Mouse (Mus musculus) layer of hippocampus, adult 9-11 months (tissue): ENCODE measurements around the gene Thoc5.

Source experiments
- DNase-seq: peaks from one replicate; pipeline ENCODE4 v3.0.0; 2022

Gene Thoc5

DNA sequence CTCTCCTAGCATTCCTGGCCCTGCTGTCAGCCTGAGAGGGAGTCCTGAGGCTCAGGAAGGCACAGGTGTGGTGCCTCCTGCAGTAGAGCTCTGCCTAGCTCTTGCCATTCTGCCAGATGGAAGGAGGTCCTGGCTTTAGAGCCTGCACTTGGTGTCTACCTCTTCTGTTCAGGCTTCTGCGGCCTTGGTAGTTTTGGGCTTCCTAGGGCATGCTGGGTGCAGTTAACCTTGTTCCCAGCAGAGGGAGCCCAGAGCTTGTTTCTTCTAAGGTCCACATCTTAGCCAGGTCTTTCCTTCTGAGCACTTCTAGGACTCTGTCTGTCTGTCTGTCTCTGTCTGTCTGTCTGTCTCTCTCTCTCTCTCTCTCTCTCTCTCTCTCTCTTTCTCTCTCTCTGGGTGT is 20.9 kb downstream of the Thoc5 start:
- peak; percentile 23 for DNase-seq

DNA sequence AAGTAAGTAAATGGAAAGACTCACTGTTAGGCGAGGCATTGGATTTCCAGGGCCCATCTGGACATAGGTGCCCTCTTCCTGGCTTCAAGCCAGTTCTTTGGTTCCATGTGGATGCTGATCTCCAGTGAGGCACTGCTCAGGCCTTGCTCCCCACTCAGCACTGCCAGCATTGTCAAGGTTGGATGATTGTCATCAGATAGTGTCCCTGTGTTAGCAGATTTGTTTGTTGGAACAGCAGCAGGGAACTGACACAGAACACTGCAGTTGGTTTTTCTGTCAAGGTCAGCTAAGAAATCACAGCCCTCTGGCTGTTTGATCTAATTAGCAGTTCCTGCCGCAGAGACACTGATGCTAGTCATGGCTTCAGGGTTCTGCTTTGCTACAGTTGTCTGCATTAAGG is 26.2 kb downstream of the Thoc5 start:
- no peak for DNase-seq

DNA sequence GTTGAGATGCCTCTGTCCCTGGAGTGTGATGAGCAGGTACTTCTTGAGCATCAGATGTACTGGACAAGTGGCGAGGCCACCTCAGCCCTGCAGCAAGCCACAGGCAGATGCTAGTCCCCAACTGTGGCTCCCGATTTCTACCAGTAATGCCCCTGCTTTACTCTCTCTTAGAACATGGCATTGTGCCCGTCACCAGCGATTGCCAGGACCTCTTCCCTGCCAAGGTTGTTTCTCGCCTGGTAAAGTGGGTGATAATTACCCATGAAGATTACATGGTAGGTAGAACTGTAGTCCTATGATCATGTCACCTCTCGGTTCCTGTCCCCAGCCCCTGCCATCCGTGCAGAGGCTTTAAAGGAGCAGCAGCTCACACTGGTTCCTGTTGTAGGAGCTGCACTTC is 26.6 kb downstream of the Thoc5 start:
- no peak for DNase-seq

DNA sequence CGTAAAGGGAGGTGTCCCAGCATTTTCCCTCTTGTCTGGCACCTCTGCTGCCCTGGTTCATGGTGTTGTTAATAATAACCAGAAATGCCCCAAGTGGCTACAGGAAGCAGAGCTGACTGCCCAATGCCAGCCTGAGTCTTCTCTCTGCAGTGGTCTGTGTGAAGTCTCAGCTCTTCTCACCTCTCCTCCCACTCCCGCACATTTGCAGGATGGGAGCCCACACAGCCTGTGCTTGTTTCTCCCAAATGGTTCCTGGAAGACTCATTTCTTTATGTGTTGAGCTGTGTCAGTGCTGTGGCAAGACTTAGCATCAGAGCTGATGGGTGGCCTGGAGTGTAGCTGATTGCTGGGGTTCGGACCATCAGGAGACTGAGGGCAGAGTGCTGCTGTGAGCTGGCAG is 32.1 kb downstream of the Thoc5 start:
- DNase-seq = no peak

DNA sequence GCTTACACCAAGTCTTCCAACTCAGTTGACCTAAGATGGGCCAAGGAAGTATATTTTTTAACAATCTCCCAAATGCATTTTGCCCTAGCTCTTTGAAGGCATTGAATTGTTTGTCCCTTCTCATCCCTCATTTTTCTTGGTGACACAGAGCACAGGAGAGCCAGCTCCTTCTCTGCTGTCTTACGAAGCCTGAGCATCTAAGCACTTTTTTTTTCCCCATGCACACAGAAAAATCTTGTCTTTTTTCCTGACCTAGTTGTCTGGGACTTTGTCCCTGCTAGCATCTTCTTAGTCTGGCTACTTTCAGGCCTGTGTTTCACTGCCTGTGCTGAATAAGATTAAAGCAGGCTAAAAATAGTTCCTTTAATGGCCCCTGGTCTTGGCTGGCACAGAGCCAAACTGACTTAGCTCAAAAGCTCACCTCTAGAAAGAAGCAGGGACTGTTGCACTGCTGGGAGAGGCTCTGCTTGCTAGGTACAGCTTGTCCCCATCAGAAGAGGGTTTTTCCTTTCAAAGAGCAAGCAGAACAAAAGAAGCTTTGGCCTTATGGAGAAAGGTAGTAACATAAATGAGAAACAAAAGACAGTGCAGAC is 36.0 kb downstream of the Thoc5 start:
- no peak for DNase-seq

DNA sequence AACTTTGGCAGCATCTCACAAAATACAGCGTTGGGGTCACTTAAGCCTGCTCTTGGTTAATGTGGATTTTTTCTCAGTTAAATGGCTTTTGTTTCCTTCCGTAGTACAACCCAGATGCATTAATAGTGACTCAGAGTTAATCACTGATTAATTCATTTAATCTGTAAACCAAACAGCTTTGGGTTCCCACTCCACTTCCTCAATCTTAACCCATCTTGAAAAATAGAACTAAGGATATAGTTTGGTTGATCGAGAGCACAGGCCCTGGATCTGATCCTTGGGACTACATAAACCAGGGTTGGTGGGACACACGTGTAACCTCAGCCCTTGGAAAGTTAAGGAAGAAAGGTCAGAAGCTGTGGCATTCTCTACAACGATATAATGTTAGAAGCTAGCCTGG is 41.1 kb downstream of the Thoc5 start:
- DNase-seq = no peak

DNA sequence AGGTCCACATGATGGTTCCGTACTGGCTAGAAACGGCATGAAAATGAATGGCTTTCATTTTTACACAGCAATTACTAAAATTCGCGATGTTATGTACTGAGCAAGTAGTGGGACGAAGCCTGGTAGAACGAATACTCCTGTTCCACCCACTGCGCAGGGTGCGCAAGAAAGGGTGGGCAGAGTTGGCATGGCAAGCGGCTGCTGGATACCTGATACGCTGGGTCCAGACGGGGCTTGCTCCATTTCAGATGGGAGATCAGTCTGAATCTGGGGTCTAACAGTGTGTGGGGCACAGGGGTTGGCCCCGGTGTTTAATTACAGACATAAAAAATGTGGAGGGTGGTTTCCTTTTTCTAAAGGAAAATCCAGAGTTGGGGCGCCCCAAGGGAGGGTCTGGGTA is 51.4 kb downstream of the Thoc5 start:
- DNase-seq = no peak

DNA sequence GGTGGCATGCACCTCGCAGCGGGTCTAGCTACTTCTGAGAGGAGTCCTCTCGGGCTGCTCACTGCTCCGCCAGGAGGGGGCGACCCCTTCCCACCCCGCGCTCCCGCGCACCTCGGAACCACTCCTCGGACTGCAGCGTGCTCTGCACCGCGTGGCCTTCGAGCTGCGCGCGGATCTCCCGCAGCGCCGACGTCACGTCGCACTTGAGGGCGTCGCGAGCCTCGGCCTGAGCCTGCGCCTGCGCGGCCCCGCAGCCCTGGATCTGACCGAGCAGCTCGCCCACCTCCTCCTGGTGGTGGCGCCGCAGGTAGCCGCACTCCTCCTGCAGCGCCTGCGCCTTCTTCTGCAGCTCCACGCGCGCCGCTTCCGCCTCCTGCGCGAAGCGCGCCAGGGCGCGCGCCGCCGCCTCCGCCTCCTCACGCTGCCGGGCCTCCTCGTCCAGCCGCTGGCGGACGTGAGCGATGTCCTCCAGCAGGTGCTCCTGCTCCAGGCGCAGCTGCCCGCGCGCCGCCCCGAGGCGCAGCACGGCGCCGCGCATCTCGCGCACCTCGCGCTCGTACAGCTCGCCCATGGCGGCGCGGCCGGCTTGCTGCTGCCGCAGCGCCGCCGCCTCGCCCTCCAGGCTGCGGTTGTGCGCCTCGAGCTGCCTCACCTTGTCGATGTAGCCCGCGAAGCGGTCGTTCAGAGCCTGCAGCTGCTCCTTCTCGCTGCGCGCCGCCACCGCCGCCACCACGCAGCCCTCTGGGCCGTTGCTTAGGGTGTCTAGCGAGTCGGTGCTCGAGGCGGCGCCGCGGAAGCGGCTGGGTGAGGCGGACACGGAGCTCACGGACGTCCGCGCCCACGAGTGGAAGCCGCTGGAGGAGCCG is 52.1 kb downstream of the Thoc5 start:
- peak; percentile 92 for DNase-seq

DNA sequence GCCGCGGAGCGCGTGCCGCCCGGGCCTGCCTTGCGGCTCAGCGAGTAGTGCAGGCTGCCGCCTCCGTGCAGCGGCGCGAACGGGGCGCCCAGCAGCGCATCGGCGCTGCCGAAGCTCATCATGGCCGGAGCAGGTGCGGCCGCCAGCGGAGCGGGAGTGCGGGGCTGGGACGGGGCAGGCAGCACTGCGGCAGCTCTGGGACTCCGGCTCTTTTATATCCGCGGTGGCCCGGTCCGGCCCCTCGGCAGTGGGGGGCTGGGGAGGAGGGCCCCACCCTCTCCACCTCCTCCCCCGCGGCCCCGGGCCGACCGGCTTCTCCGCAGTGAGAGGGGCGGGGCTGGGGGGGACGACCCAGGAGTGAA is 52.7 kb downstream of the Thoc5 start, which contains the start of gene Nefh:
Gene Nefh, minus strand, starts transcription at position 252 of the 362 bp plus-strand sequence.
- DNase-seq = no peak

DNA sequence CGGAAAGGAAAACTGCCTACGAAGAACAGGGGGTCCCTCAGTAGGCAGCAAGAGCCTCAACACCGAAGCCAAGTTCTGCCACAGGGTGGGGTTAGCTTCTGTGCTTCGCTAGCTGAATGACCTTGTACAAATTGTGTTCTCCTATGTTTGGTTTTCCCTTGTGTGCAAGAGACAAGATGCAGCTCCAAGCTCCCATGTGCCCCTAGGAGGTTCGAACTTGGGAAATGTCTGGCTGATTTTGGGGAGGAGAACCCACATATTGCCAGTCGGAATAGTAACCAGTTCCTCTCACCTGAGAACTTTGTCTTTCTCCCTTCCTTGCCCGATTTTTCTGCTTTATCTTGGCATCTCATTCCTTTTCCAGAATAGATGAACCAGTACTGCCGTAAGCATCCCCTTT is 53.7 kb downstream of the Thoc5 start:
- no peak for DNase-seq

DNA sequence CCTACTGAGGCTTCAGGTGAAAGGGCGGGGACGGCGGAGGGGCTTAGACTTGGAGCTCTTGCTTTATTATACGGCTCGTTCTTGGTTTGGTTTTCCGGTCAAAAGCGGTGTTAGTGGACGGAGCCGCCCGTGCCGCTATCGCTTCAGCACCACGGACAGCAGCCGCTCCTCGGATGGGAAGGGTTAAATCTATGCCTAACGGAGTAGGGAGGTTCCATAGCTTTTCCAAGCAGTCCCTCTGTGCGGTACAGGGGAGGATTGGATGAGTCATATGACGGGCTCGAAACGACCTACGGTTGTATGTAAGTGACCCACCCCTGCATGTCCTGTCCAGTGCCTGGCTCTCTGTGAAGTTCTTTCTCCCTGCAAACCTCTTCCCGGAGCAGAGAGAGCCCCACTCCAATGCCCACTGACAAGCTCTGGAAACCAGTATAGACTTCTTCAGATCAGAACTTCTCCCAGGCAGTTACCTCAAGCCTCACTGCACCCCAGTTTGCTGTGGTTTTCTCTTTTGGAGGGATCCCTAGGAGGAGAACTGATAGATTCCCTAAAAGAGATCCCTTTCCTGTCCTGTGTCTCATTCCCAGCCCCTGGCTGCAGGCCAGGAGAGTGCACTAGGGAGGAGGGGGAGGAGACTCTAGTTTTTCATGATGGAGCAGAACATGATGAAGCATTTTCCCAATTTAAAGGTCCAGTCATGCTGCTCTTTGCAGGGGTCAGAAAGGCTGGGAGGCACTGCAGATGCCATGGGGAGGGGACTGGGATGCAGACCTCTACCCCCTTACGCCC is 54.3 kb downstream of the Thoc5 start:
- DNase-seq = no peak

DNA sequence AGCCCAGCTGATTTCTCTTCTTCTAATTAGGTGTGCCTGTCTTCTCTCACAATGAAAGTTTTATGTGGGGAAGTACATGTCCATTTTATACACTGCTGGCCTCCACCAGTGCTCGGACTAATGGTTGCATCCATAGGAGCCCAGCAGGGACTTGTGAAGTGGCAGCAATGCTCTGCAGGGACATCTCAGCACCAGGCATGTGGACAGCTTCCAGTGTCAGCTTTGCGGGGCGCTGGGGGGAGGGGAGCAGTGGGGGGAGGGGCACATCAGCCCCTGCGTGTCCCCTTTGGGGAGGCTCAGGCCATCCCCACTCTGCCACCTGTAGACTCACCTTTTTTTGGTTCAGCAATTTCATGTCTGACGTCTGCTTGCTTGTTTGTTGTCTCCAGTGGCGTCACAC is 58.3 kb downstream of the Thoc5 start:
- DNase-seq = no peak

DNA sequence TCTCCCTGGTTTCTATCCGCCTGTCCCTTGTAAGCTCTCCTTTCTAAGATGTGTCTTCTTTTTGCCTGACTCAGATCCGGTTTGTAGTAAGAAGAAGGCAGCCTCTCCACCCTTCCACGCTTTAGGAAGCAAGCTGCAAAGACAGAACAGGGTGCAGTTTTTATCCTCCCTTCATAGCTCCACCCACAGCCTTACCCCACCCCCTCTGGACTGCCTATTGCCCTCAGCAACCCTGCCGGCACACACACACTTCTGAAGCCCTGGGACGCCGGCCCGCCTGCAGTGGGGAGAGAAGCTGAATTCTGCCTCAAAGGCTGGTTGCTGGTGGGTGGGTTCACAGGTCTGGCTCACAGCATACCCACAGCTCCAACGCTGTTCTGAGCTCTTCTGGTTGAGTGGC is 58.8 kb downstream of the Thoc5 start:
- no peak for DNase-seq

DNA sequence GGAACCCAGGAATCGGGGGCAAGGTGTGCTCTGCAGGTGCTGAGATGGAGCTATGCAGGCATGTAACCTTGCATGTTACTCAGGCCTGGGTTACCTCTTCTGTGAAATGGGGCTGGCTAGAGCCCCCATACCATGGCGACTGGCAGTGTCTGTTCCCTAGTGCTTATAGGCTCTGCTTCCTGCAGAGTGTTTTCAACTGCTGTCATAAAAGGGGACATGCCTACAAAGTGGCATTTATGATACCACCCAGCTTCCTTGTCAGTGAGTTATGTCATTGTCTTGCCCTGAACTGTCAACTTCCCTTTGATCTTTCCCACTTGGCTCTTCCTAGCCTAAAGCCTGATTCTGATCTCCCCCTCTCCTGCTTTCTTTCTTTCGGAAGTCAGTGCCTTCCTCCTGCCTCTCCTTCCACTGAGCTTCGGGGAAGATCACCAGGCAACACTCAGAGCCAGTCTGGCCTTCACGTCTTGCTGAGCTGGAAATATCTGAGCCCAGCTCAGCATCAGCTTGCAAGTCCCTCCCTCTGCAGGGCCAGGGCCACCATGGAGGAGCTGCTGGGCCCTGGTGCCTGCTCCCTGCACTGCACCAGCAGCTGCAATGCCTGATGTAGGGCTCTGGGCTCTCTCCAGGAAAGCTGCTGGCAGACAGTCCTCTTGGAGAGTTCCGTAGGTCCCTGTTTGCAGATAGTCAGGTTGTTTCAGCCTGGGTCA is 68.1 kb downstream of the Thoc5 start:
- DNase-seq = no peak

DNA sequence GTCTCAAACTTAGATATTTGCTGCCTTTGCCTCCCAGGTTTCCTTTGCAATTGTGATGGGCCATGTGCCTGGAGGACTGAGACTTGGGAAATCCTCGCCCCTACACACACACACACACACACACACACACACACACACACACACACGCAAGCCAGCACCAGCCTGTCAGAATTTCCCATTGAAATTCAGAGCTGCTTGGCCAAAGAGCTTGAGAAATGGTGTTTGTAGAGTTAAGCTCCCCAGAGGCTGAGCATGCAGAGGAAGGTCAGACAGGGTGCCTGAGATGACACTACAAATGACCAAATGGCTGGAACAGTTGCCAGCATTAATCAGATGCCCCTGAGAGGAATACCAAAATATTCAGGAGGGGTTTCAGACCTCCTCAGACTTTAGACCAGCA is 71.2 kb downstream of the Thoc5 start:
- no peak for DNase-seq

DNA sequence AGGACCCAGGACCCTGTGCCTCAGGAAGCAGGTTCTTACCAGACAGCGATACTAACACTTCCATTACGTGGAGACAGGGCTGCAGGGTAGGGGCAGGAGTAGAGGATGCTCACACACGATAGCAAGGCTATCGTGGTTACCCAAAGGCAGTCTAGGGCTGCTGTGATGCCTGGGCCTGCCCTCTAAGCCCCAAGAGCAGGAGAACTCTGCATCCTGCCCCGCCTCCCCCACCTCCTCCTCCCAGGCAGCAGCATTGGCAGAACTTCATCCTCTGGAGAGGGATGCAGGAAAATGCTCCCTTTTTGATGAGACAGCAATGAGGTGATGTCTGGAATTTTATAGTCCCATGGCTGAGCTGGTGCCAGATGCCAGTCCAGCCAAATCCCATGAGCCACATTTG is 71.8 kb downstream of the Thoc5 start:
- no peak for DNase-seq

DNA sequence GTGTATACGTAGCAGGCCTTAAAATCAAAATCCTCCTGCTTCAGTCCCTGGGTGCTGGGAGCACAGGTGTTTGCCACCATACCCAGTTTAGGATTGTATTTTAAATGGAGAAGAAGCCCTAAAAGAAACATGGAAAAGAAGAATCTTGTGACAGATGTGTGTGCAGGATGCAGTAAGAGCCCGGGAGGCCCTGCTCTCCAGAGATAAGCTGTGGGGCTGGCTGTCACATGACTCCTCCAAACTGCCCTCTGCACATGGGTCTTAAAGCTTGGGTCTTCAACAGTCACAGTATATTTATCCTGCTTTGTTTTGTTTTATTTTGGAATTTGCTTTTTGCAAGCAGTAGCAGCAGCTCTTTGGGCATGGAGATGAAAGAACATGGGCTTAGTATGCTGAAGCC is 72.4 kb downstream of the Thoc5 start:
- DNase-seq = no peak

DNA sequence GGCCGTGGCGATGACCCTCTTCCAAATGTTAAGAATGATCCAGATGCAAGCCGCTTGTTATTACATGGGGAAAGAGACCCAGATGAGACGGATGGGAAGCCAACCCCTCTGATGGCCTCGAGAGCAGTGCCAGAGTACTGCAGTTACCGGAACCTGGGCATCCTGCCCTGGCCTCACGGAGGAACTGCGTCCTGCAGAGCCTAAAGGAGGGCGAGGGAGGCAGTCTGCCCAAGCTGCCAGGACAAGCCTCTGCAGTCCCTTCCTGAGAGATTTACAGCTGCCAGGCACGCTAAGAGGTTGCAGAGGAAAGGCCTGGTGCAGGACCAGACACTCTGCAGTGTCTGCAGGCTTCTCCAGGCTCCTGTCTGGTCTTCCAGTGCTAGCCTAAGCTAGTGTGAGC is 73.3 kb downstream of the Thoc5 start:
- DNase-seq = no peak

DNA sequence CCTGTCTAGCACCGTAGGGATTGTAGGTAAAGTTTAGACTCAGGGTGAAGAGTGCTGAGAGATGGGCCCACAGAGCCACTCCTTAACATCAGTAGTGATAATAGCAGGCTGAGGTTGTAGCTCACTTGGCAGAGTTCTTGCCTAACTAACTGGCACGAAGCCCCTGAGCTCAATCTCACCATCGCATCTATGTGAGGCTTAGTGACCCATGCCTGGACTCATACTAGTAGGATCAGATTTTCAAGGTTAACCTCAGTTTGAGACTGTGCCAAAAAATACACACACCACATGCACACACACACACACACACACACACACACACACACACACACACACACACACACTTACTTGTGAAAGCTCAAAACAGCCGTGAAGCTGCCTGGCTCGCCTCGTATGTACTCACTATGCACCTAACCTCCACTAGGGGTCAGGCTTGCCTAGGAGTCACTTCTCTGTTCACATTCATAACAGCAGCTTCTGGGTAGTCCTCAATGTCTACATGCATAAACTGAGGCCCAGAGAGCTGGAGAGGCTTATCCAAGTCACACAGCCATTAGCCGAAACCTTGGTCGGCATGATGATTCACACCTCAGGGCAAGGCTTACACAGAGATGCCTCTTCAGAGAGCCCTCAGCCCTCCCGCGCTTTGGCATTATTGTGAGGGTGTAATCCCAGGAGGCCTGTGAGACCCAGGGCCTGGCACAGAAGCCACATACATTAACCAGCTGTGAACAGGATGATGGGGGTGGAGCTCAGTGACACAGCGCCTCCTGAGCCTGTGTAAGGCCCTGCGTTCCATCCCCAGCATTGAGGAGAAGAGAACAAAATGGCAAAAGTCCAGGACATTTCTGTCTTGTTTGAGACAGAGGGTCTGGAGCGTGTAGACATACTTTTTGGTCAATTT is 78.1 kb downstream of the Thoc5 start:
- DNase-seq = no peak

DNA sequence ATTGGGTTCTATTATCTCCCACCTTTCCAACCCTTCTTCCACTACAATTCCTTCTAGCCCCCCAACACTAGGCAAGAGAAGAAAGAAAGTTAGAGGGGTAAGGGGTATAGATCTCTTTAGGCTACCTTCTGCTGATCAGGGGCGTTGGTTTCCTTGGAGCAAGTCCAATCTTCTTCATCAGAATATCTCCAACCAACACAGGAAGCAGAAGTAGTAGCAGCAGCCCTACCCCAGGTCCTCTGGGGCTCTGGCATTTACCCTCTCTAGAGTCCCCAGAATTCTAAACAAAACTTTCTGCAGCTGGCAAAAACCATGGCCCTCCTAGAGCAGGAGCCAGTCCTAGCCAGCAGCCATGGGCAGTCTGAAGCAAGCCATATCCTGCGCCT is 78.7 kb downstream of the Thoc5 start:
- DNase-seq = no peak

DNA sequence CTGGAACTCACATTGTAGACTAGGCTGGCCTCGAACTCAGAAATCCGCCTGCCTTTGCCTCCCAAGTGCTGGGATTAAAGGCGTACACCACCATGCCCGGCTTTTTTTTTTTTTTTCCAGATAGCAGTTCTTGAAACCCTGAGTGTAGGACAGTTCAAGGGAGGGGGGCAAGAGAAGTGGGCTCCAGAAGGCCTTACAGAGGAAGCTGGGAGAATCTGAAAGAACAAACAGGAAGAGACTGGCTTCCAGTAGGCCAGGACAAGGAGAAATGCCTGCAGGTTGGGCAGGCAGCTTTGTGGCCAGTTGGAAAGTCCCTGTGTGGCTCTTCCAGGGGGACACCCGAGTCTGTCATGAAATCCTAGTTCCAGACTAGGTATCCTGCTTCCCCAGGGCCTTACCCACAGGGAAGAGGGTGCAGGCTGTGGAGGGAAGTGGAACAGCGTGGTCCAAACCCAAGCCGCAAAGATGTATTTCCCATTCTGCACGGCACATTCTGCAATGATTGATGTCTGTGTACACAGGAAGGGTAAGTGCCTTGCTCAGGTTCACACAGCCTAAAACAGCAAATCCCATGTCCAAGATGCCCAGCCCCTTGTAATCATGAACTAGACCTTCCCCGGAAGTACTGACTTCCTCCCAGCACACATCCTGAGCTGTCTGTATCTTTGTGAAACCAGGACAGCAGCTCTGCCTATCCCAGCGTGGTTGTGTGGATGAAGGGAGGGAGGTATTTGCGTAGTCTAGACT is 79.4 kb downstream of the Thoc5 start:
- no peak for DNase-seq

DNA sequence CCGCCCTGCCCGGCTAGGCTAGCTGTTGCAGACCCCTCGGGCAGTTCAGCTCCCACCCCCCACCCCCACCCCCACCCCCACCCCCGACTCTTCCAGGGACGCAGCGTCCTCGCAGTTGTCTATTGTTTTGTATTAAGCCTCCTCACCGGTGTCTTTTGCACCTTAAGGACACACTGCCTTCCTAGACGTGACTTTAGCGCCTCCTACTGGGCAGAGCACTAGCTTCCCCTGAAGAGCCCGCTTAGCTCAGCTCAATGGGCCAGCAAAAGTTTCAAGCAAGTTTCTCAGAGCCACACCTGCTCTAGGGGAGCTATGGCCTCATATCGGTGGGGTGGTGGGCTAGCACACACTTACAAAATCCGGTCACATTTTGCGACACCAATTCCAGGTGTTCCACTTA is 80.5 kb downstream of the Thoc5 start:
- DNase-seq = no peak
